Mouse (Mus musculus): ENCODE measurements at regions not wholly inside any gene's neighbourhood (a gene's known extent, or its start where the extent isn't known, plus 50 kb on each side); places are given as distances from the start of the nearest gene placed in this dataset.

DNA sequence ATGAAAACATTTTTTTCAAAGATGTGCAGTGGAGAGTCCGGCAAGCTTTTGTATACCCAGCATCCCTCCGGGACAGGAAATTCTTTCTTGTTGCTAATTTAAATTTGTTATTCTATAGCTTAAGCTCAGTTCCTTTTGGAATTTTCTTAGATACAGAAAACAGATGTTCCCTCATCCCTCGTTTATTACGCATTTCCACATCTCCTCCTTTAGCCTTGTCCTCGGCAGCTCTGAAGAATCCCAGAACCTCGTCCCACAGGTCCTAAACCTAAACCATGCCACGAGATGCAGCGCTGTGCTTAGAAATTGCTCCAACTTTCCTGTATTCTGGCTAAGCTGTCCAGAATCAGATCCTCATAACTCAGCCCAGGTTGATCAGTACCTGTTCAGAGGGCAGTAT is 332.0 kb downstream of the Adgrl2 start:
- no peak for DNase-seq

GRCm38 (mm10) chr3:148656187-148656586 is 334.2 kb downstream of the Adgrl2 start:
- no peak for DNase-seq

GRCm38 (mm10) chr3:148650241-148650640 is 340.1 kb downstream of the Adgrl2 start:
- DNase-seq = no peak

DNA sequence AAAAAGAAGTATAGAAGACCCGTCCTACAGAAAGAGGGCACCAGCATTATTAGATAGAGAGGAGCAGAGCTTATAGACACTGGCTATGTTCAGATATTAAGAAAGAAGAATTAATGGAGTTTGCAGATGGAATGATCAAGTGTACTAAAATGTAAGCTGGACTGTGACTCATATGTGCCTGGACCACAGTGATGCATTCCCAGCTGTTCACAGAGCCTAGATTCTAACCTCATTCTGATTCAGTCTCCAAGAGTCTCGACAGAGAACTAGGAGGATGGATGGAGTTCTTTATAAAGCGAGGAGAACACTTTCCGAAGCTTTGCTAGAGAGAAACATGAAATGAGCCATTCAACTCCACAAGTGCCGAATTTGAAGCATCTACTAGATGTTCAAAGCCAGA is 345.4 kb downstream of the Adgrl2 start:
- no peak for DNase-seq

DNA sequence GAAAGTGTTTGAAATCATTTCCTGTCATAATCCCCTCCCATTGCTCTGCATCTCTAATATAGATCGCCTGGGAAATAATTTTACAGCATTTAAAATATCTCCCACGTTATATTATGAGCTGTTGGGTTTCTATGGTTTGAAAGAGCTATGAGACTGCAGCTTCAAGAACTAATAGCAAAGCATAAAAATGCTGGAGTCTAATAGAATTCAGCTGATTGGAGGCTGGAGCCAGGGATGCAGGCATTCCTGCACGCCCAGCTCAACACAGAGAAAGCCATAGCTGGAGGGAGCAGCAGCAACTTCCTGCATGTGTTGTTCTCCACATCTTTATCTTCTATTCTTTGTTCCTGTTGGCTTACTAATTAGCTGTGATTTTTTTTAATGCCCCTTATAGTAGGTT is 348.8 kb downstream of the Adgrl2 start:
- no peak for DNase-seq

- DNase-seq = peak; percentile 4 to 13
These were observed 349.7 kb downstream of the Adgrl2 start for GRCm38 (mm10) chr3:148640680-148641101.

DNA sequence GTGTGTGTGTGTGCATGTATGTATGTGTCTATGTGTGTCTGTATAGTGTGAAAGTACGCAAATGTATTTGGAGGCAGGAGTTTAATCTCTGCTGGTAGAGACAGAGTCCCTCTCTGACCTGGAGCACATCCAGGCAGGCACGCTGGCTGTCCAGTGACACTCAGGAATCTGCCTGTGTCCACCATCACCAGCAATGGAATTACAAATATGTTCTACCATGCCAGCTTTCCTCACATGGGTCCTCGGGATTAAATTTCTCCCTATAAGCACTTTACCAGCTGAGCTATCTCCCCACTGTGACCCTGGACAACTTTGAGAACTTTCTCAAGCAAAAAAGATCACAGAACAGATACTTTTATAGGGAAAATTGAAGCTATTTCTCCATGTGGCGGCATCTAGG is 355.3 kb downstream of the Adgrl2 start:
- no peak for DNase-seq

GRCm38 (mm10) chr3:148634352-148634751 is 356.0 kb downstream of the Adgrl2 start:
- no peak for DNase-seq

GRCm38 (mm10) chr3:148633291-148633690 is 357.1 kb downstream of the Adgrl2 start:
- no peak for DNase-seq

DNA sequence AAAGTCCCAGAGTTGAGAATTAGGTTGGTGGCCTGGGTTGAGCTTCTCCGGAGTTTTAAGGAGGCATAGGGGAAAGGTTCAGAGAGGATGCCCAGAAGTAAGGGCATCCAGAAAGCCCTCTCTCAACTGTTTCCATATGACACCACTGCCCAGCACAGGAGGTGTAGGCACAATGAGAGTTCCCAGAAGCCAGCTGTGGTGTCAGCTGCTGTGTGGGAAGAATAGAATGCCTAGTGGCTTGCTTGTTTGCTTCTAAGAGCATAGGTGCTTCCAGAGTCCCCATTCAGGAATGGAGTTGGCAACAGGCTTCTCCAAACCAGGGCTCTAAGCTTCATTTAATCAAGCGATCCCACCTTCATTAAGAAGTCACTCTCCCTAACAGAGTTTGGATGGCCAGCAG is 357.9 kb downstream of the Adgrl2 start:
- no peak for DNase-seq

GRCm38 (mm10) chr3:148631415-148632192 is 358.8 kb downstream of the Adgrl2 start:
- no peak for DNase-seq

- no peak for DNase-seq
These were observed 359.5 kb downstream of the Adgrl2 start for GRCm38 (mm10) chr3:148630865-148631264.

DNA sequence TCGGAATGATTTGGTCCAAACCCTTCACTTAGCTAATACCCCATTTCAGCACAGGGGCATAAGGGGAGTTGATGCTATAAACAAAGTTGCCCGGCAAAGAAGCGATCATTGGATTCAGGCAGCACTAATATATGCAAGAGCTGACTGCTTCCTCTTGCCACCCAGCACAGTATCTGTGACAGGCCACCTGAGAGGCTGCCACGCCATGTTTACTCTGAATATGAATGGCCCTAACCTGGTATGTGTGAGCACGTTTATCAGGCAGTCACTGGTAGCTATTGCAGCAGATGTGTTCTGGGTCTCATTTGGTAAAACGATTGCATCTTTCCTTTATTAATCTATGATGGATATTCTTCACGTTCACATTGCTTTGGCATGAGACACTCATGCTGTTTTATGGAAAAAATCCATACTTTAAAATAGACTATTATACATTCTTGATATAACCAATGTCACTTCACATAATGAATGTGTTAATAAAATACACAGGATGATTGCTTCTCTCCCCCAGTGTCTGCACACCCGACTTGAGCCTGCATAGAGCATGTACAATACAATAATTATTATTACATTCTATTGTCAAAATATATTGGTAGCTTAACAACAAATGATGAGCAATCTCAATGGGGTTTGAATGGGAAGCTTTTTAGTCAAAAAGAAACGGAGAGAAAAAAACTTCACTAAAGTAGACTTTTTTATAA is 375.2 kb downstream of the Adgrl2 start:
- no peak for DNase-seq

DNA sequence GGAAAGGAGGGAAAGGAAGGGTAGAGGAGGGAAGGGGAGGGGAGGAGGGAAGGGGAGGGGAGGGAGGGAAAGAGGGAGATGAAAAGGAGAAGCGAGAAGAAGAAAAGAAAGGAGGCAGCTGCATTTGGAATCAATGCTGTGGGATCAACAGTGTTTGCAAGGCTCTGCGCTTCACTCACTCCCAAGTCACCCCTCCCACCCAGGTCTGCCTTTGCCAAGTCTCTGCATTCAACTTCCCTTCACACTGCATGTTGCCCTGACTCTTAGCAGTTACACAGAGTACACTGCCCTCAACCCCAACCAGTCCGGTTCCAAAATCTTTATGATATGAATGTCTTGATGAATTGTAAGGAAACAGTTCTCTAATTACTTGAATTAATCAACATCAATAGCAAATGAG is 376.9 kb downstream of the Adgrl2 start:
- DNase-seq = no peak

- DNase-seq = no peak
These were observed 387.1 kb downstream of the Adgrl2 start for GRCm38 (mm10) chr3:148603276-148603675.

- no peak for DNase-seq
These were observed 387.6 kb downstream of the Adgrl2 start for GRCm38 (mm10) chr3:148602730-148603255.

- no peak for DNase-seq
These were observed 394.8 kb downstream of the Adgrl2 start for GRCm38 (mm10) chr3:148595561-148595960.

DNA sequence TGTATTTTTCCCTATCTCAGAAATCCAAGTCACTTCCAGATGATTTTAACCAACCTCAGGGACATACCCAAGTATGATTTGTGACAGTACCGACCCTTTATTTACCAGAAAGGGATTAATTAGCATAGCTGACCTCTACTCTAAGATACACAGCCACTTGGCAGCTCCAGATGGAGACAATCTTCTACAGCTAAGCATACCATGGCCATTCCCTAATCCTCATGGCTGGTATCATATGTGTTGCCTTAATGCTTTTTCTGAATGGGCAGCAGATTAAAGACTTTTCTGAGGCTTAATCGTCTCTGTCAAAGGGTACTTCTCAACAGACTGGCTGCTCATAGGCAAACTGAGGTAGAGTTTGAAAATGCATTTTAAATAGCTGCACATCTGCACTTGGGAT is 400.8 kb downstream of the Adgrl2 start:
- no peak for DNase-seq

DNA sequence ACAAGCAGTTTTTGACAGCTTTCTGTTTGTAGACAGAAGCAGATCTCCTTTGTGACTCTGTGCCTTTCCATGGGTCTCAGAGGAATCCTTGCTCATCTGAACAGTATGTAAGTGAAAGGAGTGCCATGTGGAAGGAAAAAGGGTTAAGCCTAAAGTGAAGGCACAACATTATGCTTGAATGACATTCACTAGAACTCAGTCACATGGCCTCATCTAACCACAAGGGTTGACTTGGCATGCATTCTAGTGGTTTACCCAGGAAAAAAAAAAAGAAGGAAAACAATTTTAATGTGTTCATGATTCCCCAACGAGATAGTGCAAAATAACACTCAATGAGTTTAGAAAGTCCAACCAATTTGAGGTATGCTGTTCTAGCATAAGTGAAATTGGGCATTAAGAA is 414.6 kb downstream of the Adgrl2 start:
- no peak for DNase-seq

GRCm38 (mm10) chr3:148572493-148572892 is 417.9 kb downstream of the Adgrl2 start:
- no peak for DNase-seq

- DNase-seq = no peak
These were observed 425.6 kb downstream of the Adgrl2 start for GRCm38 (mm10) chr3:148564716-148565115.

- DNase-seq = no peak
These were observed 429.1 kb downstream of the Adgrl2 start for GRCm38 (mm10) chr3:148561211-148561610.

DNA sequence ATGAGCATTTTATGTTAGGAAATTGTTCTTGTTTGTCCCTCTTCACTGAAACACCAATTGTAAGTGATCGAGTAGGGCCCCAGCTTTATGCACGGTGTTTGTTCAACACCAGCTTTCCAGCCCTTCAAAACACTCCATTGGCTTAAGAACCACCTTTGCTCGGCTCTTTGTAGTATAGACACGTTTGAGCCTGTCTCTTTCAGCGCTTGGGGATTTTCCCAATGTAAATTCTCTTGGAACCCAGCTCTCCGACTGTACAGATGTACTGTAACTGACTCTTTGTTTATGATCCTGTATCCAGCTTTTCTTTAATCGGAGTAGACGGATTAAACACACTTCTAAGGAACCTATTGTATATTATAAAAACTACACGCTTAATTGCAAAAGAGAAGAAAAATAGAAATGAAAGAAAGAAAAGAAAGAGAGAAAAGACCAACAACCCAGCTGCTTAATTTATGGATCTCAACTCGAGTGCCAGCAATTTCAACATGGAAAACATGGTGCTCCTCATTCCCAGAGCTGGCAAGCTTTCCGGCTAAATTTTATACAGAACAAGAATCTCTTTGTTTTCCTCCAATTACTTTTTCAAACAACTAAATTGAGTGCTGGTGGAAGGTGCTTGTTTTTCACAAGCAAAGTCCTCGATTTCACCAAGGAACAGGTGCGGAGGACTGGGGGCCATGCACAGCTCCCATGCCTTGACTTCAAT is 430.4 kb downstream of the Adgrl2 start:
- no peak for DNase-seq

All from kidney, adult 8-10 months (tissue).